Mouse (Mus musculus) midbrain, embryonic 14.5 days (tissue): ENCODE results near the gene Hydin. TPM values are rescaled to one million over a fixed set of nuclear protein-coding genes. Genes with fewer than 3 reads are reported as not detected.
"Not testable (repeated sequence)": the region's sequence is repeated elsewhere in the genome, so short reads cannot be mapped to it uniquely, and the experiment has no call there.

ENCODE experiments used
- ATAC-seq: fragments of 200-750 bp; cut with Nextera tagmentation; 2 replicates; pipeline ENCODE4 v1.8.0; 2017; ENCODE audit warnings: moderate number of reproducible peaks, moderate library complexity; ENCODE audit not compliant: low FRiP score, low TSS enrichment
- DNase-seq: peaks from one replicate; pipeline ENCODE4 v3.0.0-alpha.2; 2015
- H3K27ac ChIP-seq: fragments of 300-500 bp; sonication (generic); replicated peaks from 2 replicates; pipeline ENCODE4 v1.5.1; 2014; ENCODE audit warnings: mild to moderate bottlenecking, low read depth, low read length, moderate library complexity
- H3K27me3 ChIP-seq: fragments of 300-500 bp; sonication (generic); 2 replicates; pipeline ENCODE4 v1.6.1; 2014; ENCODE audit warnings: low read length, control low read depth, mixed read lengths; ENCODE audit not compliant: control insufficient read depth, insufficient read depth
- H3K36me3 ChIP-seq: fragments of 300-500 bp; sonication (generic); 2 replicates; pipeline ENCODE4 v1.6.1; 2014; ENCODE audit warnings: low read length, control low read depth; ENCODE audit not compliant: control insufficient read depth, insufficient read depth
- H3K4me1 ChIP-seq: fragments of 300-500 bp; sonication (generic); 2 replicates; pipeline ENCODE4 v1.6.1; 2014; ENCODE audit warnings: mild to moderate bottlenecking, antibody characterized with exemption, low read length, control low read depth; ENCODE audit not compliant: control insufficient read depth, insufficient read depth
- H3K4me2 ChIP-seq: fragments of 300-500 bp; sonication (generic); 2 replicates; pipeline ENCODE4 v1.6.1; 2014; ENCODE audit warnings: mild to moderate bottlenecking, low read length, moderate library complexity
- H3K4me3 ChIP-seq: fragments of 300-500 bp; sonication (generic); replicated peaks from 2 replicates; pipeline ENCODE4 v1.5.1; 2014; ENCODE audit warnings: low read depth, low read length
- H3K9ac ChIP-seq: fragments of 300-500 bp; sonication (generic); replicated peaks from 2 replicates; pipeline ENCODE4 v1.6.1; 2014; ENCODE audit warnings: mild to moderate bottlenecking, low read length, moderate library complexity
- H3K9me3 ChIP-seq: fragments of 300-500 bp; sonication (generic); 2 replicates; pipeline ENCODE4 v1.6.1; 2016; ENCODE audit warnings: low read length, control low read depth, mixed read lengths; ENCODE audit not compliant: control insufficient read depth
- WGBS: fragments of 180-500 bp; shearing (Covaris S2); extraction: QIAGEN DNeasy Blood & Tissue Kit; methylation state at CpG from one replicate; pipeline ENCODE4 v1.1.7; 2014; 5-methylcytosine and 5-hydroxymethylcytosine counted together
- polyA plus RNA-seq: library from polyadenylated mRNA; unstranded; fragments of >200 nt; fragmentation: Nextera tagmentation; extraction: Ambion mirVana; gene quantifications from 2 replicates; pipeline ENCODE4 v1.2.1, GENCODE M21; 2014

Gene Hydin
- polyA plus RNA-seq, 1 experiment from 2014 or later, result 0.14 TPM

DNA sequence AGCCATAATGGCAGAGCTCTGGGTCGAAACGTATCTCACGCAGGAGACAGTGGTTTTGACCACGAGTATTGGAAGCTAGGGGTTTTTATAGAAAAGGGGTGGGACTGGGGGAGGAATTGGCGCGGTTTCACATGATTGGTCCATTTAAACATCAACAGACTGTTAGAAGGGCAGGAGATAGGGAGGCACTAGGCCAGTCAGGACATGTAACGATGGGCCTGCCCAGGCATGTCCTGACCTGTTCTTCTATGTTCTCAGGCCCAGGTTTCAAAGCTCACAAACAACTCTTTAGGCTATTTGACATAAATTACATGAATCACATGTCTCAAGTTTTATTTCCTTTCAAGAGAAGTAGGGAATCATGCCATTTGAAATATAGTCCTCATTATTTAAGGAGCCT lies 255.7 kb downstream of the Hydin start:
- not testable (repeated sequence) for H3K4me1 ChIP-seq, H3K9me3 ChIP-seq, DNase-seq, H3K27me3 ChIP-seq, H3K9ac ChIP-seq, H3K27ac ChIP-seq, H3K4me2 ChIP-seq, ATAC-seq, H3K36me3 ChIP-seq, H3K4me3 ChIP-seq
- 94% methylated on average over 7 of the region's 7 CpGs for WGBS

- no peaks in the 10 kb centered on the region for H3K27me3 ChIP-seq
- H3K4me2 ChIP-seq, result no peak overlapping the region
- DNase-seq (no peak), ATAC-seq (no peak)
- 71% methylated on average over 15 of the region's 15 CpGs for WGBS
- no peak overlapping the region for H3K4me3 ChIP-seq
- no peak overlapping the region for H3K27ac ChIP-seq
- no peak overlapping the region for H3K9ac ChIP-seq
- H3K4me1 ChIP-seq, result no peaks in the 10 kb centered on the region
- H3K9me3 ChIP-seq, result no peaks in the 10 kb centered on the region
- H3K36me3 ChIP-seq, result no peaks in the 10 kb centered on the region
Measured at GRCm38 (mm10) chr8:110522985-110523384, 256.2 kb downstream of the Hydin start.

DNA sequence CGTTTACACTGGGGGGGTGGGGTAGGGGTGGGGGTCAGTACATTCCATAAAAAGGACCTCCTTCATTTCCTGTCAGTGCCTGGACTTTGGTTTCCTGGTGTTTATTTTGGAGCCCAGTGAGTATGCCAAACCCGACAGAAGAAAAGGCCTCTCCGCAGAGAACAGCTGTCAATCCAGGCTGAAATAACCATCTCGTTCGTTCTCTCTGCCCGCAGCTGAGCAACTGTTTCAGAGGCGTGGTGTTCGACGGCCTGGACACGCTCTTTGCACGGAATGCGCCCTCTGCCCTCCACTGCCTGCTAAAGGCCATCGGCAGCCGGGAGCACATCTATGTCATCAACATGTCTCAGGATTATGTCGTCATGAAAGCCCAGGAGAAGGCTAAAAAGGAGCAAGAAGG lies 258.5 kb downstream of the Hydin start:
- Histone ChIP-seq H3K4me1 (no peaks in the 10 kb centered on the region), H3K27ac (no peak overlapping the region), H3K27me3 (no peaks in the 10 kb centered on the region), H3K9ac (no peak overlapping the region), H3K4me2 (no peak overlapping the region), H3K36me3 (no peaks in the 10 kb centered on the region), H3K4me3 (no peak overlapping the region), H3K9me3 (no peaks in the 10 kb centered on the region)
- no peak for DNase-seq
- no peak for ATAC-seq
- WGBS, result 74% methylated on average over 15 of the region's 15 CpGs

DNA sequence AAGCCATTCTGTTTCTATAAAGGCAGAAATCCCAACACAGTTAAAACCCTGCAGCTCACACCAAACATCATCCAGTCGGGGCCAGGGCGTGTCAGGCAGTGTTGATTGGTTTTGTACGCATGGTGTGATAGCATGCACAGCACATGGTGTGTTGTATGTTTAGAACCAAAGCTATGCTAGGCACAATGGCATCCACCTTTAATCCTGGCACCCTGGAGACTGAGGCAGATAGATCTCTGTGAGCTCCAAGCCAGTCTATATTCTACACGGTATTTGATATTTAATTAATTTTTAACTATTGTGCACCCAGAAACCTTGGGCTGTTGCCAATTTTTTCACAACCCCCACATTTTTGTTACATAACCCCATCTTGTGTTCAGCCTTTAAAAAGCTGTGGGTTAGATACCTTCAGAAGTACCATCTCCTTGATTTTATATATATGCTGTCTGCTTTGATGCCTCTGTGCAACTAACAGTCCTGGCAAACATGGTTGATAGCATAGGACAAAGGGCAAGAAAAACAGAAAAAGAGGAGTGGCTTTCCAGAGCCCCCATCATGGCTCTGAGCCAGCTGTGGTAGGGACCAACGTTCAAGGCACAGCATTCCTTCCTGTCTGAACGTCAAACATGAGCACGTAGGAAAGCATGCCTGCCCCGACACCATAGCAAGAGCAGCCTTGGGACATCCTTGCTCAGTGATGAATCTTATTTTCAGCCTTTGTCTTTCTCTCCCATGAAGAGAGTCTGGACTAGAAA lies 263.4 kb downstream of the Hydin start:
- WGBS, result 69% methylated on average over 8 of the region's 8 CpGs
- H3K9me3 ChIP-seq, result no peaks in the 10 kb centered on the region
- H3K4me3 ChIP-seq, result no peak overlapping the region
- no peak overlapping the region for H3K27ac ChIP-seq
- H3K9ac ChIP-seq, result no peak overlapping the region
- H3K4me1 ChIP-seq, result no peaks in the 10 kb centered on the region
- DNase-seq, result no peak
- no peak for ATAC-seq
- H3K4me2 ChIP-seq, result no peak overlapping the region
- H3K36me3 ChIP-seq, result no peaks in the 10 kb centered on the region
- no peaks in the 10 kb centered on the region for H3K27me3 ChIP-seq

DNA sequence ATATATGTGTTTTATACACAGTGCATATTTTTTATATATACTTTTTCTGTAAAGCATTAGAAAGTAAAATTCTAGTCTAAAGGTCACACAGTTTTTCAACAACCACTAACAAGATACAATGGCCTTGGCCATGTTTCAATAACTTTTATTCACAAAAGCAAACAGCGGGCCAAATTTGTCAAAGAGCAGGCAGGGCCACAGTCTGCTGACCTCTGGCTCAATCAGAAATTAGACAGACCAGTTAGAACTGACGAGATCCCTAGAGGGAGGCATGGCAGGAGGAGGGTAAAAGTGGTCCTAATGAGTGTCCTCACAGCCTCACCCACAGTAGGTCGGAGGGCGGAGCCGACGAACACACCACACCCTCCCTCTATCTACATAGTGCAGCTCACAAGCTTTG lies 267.0 kb downstream of the Hydin start:
- 86% methylated on average over 6 of the region's 6 CpGs for WGBS
- DNase-seq (no peak), ATAC-seq (no peak)

DNA sequence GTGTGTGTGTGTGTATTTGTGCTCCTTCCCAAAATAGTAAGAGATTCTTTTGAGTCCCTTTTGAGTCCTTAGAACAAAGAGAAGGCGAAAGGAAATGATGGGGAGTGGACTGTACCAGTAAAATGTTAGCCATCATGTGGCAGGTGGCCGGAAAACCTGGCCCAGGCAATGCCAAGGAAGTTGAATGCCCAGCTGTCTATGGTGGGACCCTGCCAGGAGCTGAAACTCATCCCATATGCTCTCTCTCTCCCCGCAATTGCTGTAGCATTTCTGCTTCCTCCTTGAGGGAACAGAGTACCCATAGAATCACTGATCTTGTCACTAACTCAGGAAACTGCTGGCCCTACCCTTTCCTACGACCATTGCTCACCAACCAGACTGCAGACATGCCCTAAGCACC lies 271.1 kb downstream of the Hydin start:
- no peaks in the 10 kb centered on the region for H3K36me3 ChIP-seq
- H3K27me3 ChIP-seq, result no peaks in the 10 kb centered on the region
- no peak overlapping the region for H3K9ac ChIP-seq
- no peak overlapping the region for H3K27ac ChIP-seq
- H3K4me2 ChIP-seq, result no peak overlapping the region
- H3K4me3 ChIP-seq, result no peak overlapping the region
- no peak for ATAC-seq
- 80% methylated on average over 4 of the region's 4 CpGs for WGBS
- no peaks in the 10 kb centered on the region for H3K4me1 ChIP-seq
- H3K9me3 ChIP-seq, result no peaks in the 10 kb centered on the region
- no peak for DNase-seq

More for the DNA sequence above, 267.0 kb downstream of the Hydin start:
- no peaks in the 10 kb centered on the region for H3K9me3 ChIP-seq
- H3K4me1 ChIP-seq, result no peaks in the 10 kb centered on the region
- H3K27ac ChIP-seq, result no peak overlapping the region
- no peaks in the 10 kb centered on the region for H3K27me3 ChIP-seq
- H3K9ac ChIP-seq, result no peak overlapping the region
- no peak overlapping the region for H3K4me2 ChIP-seq
- no peak overlapping the region for H3K4me3 ChIP-seq
- H3K36me3 ChIP-seq, result no peaks in the 10 kb centered on the region

DNA sequence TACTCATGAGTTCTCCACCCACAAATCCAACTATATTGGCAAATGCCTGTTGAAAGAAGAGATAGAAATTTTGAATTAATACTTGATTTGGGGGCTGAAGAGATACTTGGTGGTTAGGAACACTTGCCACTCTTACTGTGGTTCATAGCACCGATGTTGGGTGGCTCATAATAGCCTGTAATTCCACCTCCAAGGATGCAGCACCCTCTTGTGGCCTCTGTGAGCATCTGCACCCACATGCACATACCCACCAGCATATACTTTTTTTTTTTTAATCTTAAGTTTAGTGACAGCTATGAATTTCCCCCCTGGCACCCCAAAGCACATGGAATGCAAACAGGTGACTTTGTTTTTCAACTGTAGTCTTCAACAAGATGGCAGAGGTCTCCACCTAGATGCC lies 283.6 kb downstream of the Hydin start:
- Histone ChIP-seq H3K4me2 (no peak overlapping the region), H3K9me3 (no peaks in the 10 kb centered on the region), H3K9ac (no peak overlapping the region), H3K4me3 (no peak overlapping the region), H3K27me3 (no peaks in the 10 kb centered on the region), H3K27ac (no peak overlapping the region), H3K4me1 (no peaks in the 10 kb centered on the region), H3K36me3 (no peaks in the 10 kb centered on the region)
- DNase-seq (no peak), ATAC-seq (no peak)
- WGBS, result 84% methylated on average over 1 of the region's 1 CpGs

- not testable (repeated sequence) for H3K4me3 ChIP-seq, H3K4me1 ChIP-seq, H3K9ac ChIP-seq, ATAC-seq, DNase-seq, H3K9me3 ChIP-seq, H3K27ac ChIP-seq, H3K4me2 ChIP-seq, H3K27me3 ChIP-seq, H3K36me3 ChIP-seq
Measured at GRCm38 (mm10) chr8:110552111-110552510, 285.3 kb downstream of the Hydin start.

DNA sequence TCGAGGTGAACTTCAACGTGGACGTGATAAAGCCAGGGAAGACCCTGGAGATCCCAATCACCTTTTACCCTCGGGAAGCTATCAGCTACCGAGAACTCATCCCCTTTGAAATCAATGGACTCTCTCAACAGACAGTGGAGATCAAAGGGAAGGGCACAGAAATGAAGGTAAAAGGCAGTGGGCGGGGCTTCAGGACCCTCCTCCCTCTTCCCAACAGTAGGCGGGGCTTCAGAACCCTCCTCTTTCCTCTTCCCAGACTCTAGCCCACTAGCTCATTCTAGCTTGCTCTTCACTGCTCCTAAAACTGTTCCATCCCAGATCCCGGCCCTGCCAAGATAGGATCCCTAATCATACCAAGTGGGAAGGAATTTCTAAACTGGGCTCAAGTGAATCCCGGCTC lies 325.9 kb downstream of the Hydin start:
- Histone ChIP-seq H3K9me3 (no peaks in the 10 kb centered on the region), H3K4me3 (no peak overlapping the region), H3K36me3 (no peaks in the 10 kb centered on the region), H3K4me2 (no peak overlapping the region), H3K27ac (no peak overlapping the region), H3K9ac (no peak overlapping the region), H3K27me3 (no peaks in the 10 kb centered on the region), H3K4me1 (no peaks in the 10 kb centered on the region)
- no peak for ATAC-seq
- 84% methylated on average over 9 of the region's 9 CpGs for WGBS
- no peak for DNase-seq
